Mouse (Mus musculus): Measurements from ENCODE around the gene Tgfb1.

The Tgfb1 gene

DNA sequence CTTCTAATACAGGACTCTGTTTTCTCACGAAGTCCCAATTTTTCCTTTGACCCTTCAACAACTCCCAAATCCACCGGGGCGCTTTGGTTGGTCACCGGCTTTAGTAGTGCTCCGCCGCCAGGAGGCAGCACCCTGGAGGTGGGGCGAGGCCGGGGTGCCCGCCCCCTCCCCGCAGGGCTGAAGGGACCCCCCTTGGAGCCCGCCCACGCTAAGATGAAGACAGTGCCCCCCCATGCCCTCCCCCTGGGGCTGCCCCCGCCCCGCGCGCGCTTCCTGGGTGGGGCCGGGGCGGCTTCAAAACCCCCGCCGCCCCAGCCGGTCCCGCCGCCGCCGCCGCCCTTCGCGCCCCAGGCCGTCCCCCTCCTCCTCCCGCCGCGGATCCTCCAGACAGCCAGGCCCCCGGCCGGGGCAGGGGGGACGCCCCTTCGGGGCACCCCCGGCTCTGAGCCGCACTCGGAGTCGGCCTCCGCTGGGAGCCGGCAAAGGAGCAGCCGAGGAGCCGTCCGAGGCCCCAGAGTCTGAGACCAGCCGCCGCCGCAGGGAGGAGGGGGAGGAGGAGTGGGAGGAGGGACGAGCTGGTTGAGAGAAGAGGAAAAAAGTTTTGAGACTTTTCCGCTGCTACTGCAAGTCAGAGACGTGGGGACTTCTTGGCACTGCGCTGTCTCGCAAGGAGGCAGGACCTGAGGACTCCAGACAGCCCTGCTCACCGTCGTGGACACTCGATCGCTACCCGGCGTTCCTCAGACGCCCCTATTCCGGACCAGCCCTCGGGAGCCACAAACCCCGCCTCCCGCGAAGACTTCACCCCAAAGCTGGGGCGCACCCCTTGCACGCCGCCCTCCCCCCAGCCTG lies at the start of gene Tgfb1:
TSS of gene Tgfb1 (plus strand) at position 323 of the 852 bp plus-strand sequence.
- TF ChIP-seq GATA4 (IDR thresholded peaks at IDR 0.05; ENCODE audit: insufficient replicate concordance, low read length) = no peak

GRCm38 (mm10) chr7:25637099-25637498 lies 49.7 kb upstream of the Tgfb1 start:
- no peak for TF ChIP-seq GATA4 (IDR thresholded peaks at IDR 0.05; ENCODE audit: insufficient replicate concordance, low read length)

DNA sequence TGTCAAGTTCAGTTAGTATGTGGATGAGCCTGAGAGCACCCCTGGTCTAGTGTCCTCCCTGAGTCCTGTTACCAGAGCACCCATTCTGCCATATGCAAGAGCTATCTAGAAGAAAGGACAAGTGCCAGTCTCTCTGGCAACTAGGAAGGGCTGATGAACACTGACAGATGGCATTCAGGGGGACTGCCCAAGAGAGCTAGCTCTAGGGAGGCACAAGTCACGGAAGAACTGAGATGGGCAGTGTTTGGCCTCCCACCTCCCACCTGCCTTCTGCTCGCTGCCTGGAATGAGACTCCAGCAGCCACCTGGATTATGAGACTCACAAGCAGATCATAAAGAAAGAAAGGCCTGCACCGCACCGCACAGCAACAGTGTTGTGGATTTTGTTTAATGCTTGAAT lies 47.0 kb upstream of the Tgfb1 start:
- no peak for TF ChIP-seq GATA4 (IDR thresholded peaks at IDR 0.05; ENCODE audit: insufficient replicate concordance, low read length)

GRCm38 (mm10) chr7:25644136-25644535 lies 42.7 kb upstream of the Tgfb1 start:
- no peak for TF ChIP-seq GATA4 (IDR thresholded peaks at IDR 0.05; ENCODE audit: insufficient replicate concordance, low read length)

- TF ChIP-seq GATA4 (IDR thresholded peaks at IDR 0.05; ENCODE audit: insufficient replicate concordance, low read length) = no peak
Observed at GRCm38 (mm10) chr7:25644631-25645030, 42.2 kb upstream of the Tgfb1 start.

DNA sequence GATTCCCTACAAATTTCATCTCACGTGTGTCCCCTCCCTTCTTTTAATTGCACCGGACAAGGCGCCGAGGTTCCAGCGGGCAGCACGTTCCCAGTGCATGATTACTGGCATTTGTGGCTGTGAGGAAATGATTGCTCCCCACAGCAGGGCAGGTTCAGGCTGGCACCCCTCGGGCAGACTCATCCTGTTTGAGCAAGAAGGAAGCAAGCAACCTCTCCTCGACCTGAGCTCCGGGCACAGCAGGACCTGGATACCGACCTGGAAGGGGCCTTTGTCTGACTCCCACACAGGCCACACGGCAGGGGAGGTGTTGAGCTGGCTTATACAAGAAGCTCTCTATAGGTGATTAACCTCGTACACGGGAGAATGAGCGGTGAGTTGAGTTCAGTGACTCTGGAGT lies 41.7 kb upstream of the Tgfb1 start:
- TF ChIP-seq GATA4 (IDR thresholded peaks at IDR 0.05; ENCODE audit: insufficient replicate concordance, low read length) = no peak

- TF ChIP-seq GATA4 (IDR thresholded peaks at IDR 0.05; ENCODE audit: insufficient replicate concordance, low read length) = no peak
Observed at GRCm38 (mm10) chr7:25647574-25648123, 39.2 kb upstream of the Tgfb1 start.

DNA sequence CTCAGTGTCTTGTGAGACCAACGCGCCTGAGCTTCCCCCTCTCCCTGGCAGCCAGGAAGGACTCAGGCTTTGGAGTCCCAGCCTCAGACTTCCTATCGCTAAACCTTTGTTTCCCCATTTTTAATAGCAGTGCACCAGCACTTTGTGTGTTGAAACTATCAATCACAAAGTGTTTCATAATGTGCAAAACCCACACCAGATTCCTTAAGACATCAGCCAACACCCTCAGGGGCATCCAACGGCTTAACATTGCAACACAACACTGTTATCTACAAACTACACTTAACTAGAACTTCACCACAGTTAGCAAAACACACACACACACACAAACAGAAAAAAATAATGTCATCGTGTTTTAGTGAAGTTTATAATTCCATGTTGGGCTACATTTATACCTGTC lies 37.0 kb upstream of the Tgfb1 start:
- TF ChIP-seq GATA4 (IDR thresholded peaks at IDR 0.05; ENCODE audit: insufficient replicate concordance, low read length) = peak; percentile 8; the same call in 1 of the 2 replicates

DNA sequence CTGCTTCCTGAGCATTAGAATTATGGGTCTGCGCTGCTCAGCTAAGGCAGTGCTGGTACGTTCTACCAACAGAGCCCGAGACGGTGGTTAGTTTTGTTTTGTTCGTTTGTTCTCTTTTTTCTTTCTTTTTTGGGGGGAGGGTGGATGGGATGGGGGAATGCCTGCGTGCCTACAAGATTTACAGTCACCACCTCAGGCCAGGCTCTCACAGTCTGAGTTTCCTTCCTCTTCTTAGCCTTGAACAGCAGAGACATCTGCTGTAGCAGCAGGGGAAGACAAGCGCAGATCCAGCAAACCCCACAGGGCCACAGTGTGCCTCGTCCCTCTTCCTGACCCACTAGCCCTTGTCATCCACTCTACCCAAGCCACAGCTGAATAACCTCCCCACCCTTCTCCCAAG lies 35.5 kb upstream of the Tgfb1 start:
- no peak for TF ChIP-seq GATA4 (IDR thresholded peaks at IDR 0.05; ENCODE audit: insufficient replicate concordance, low read length)

- TF ChIP-seq GATA4 (IDR thresholded peaks at IDR 0.05; ENCODE audit: insufficient replicate concordance, low read length) = no peak
Observed at GRCm38 (mm10) chr7:25652244-25652759, 34.5 kb upstream of the Tgfb1 start.

DNA sequence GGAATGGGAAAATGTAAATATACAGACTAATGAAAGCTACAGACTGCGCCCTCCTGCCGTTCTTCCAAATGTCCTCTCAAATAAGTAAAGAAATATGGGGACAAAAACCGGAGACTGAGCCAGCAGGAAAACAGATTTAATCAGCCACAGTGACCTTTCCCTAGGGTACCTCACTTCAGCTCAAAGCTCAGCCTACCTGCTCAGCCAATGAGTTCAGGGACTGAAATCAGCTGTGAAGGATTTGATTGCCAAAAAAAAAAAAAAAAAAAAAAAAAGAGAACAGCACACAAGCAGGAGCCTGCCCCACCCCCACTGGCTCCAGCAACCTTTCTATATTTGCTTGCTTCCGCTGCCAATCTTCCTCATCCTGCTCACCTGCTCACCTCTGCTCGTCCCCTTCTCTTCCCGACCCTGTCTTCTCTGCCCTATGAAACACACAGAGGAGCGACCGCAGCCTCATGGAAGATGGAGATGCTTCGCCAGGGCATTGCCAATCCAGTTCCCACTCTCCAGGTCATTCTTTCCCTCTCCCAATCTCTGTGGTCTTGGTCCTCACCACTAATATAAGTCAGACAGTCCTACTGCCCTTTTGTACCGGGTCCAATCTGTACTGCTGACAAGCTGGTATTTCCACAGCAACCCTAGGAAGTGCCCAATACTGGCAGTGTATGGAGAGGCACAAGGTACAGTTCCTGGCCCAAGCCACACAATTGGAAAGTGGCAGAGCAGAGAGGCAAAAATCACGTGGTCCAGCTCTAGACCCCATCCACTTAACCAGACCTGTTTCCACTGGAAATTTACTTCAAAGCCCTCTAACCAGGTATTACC lies 31.0 kb upstream of the Tgfb1 start:
- TF ChIP-seq GATA4 (IDR thresholded peaks at IDR 0.05; ENCODE audit: insufficient replicate concordance, low read length) = peak; percentile 10; the same call in 1 of the 2 replicates

- TF ChIP-seq GATA4 (IDR thresholded peaks at IDR 0.05; ENCODE audit: insufficient replicate concordance, low read length) = 0 out of 2 replicates have a peak, but pooled peaks have one; percentile 14
Observed at GRCm38 (mm10) chr7:25657785-25658184, 29.0 kb upstream of the Tgfb1 start.

GRCm38 (mm10) chr7:25658657-25659472 lies 27.9 kb upstream of the Tgfb1 start, which contains the start of the genes Bckdha and Exosc5:
TSS of gene Bckdha (minus strand) at chr7:25658981.
TSS of gene Exosc5 (plus strand) at chr7:25659164.
- peak; percentile 24; the same call in 1 of the 2 replicates for TF ChIP-seq GATA4 (IDR thresholded peaks at IDR 0.05; ENCODE audit: insufficient replicate concordance, low read length)

DNA sequence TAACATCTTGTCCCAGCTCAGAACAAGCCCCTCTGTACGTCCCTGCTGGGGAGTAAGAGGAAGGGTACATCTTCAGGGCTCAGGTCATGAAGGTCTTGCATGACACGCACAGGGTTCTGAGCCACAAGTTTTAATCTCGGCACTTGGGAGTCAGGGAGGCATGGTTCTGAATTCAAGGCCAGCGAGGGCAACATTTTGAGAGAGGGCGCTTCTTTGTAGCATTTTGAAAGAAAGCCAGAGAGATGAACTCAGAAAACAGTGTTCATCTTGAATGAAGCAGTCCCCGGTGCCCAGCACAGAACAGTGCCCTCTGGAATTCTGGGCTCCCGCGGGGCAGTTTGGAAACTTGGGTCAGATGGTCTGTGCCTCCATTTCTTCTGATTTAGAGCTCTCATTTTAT lies 20.4 kb upstream of the Tgfb1 start:
- TF ChIP-seq GATA4 (IDR thresholded peaks at IDR 0.05; ENCODE audit: insufficient replicate concordance, low read length) = no peak
